Mouse (Mus musculus): ENCODE data around the gene Id1.

Id1 gene

GRCm38 (mm10) chr2:152741153-152742041 is 5.3 kb downstream of the Id1 start:
- DNase-seq (ENCODE audit: inconsistent age in 2 of 2, low spot score in 1 of 2), result peak; percentile 81 to 94

GRCm38 (mm10) chr2:152742435-152742834 is 6.4 kb downstream of the Id1 start:
- DNase-seq (ENCODE audit: inconsistent age in 2 of 2, low spot score in 1 of 2), result peak; percentile 81 to 94

DNA sequence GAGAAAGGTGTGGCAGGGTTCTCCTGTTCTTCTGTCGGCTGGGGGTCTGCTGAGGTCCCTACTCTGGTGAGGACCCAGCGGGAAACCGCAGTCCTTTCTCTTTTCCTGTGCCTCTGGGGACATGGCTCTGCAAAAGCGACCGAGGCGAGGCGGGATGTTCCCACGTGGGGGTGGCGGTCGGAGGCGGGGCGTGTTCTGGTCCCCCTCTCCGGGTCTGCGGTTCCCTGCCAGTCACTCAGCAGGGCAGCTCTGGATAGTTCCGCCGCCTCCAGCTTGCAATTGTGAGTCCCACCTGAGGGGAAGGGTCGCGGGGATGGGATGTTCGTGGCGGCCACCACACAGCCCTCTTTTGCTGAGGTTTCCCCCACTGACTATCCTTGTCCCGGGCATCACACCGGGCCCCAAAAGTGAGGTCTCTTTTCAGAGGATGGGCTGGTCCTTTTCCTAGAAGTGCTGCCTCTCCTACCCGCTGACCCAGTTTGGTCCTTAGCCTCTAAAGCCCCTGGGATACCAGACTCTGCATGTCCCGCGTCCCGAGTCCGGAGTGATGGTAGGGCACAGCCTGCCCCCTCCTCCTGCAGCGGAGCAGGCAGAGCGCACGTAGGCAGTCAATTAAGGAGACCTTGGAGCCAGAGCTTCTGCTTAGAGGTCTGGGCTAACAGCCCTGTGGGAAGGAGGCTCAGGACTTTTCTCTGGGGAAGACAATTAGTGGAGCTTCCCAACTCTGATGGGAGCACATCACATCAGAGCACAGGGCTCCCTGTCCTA is 18.1 kb downstream of the Id1 start, which contains the start of gene Cox4i2:
Gene Cox4i2, plus strand, starts transcription at position 230 of the 768 bp plus-strand sequence.
- no peak for DNase-seq (ENCODE audit: inconsistent age in 2 of 2, low spot score in 1 of 2)

DNA sequence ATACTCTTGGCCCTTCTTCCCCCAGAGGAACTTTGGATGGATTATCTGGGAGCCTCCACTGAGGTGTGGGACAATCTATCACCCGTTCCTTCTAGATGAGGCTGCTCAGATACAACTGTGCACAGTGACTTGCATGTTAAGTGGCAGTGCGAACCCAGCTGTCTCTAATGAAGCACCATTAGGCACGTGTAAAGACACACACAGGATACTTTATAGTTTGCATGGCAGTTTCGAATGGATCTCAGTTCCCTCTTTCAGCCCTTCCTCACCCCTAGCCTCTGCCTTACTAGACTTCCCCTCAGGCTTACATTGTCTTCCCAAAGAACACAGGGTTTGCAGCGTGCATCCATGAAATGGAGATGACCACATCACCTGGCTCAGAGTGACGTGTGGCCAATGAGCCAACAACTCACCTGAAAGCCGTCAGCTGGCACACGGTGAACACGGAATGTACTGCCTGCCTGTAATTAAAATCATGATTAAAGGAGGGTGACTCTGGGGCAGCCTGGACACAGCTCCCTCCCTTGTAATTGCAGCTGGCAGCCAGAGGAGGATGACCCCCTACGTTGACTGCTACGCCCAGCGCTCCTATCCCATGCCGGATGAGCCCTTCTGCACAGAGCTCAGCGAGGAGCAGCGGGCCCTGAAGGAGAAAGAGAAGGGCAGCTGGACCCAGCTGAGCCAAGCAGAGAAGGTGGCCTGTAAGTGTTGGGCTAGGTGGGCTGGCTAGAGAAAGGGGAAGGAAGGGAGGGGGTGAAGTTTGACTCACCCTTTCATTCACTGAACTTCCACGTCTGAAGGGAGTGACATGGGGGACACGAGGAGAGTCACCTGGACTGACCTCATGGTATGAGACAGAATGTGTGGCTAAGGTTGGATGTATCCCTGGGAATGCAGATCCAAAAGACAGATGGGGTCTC is 20.7 kb downstream of the Id1 start:
- no peak for DNase-seq (ENCODE audit: inconsistent age in 2 of 2, low spot score in 1 of 2)

GRCm38 (mm10) chr2:152757478-152757877 is 21.4 kb downstream of the Id1 start:
- DNase-seq (ENCODE audit: inconsistent age in 2 of 2, low spot score in 1 of 2), result no peak

- peak in 1 of 2 experiments; percentile 17 for DNase-seq (ENCODE audit: inconsistent age in 2 of 2, low spot score in 1 of 2)
Observed at GRCm38 (mm10) chr2:152758351-152758750, 22.3 kb downstream of the Id1 start.

DNA sequence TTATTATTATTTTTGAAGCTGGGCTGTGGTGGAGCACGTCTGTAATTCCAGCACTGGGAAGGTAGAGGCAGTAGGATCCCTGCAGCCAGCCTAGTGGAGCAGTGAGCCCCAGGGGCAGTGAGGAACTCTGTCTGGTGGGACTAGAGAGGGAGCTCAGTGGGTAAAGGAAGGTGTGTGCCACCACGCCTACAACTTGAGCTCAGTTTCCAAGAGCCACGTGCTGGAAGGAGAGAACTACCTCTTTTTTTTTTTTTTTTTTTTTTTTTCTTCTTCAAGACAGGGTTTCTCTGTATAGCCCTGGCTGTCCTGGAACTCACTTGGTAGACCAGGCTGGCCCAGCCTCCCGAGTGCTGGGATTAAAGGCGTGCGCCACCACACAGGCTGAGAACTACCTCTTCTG is 27.3 kb downstream of the Id1 start:
- DNase-seq (ENCODE audit: inconsistent age in 2 of 2, low spot score in 1 of 2), result no peak

GRCm38 (mm10) chr2:152764172-152765044 is 28.4 kb downstream of the Id1 start:
- DNase-seq (ENCODE audit: inconsistent age in 2 of 2, low spot score in 1 of 2), result peak in 1 of 2 experiments; percentile 26

- DNase-seq (ENCODE audit: inconsistent age in 2 of 2, low spot score in 1 of 2), result no peak
Observed at GRCm38 (mm10) chr2:152765045-152765674, 29.1 kb downstream of the Id1 start.

- DNase-seq (ENCODE audit: inconsistent age in 2 of 2, low spot score in 1 of 2), result peak; percentile 87 to 96
Observed at GRCm38 (mm10) chr2:152766387-152767123, 30.5 kb downstream of the Id1 start.

DNA sequence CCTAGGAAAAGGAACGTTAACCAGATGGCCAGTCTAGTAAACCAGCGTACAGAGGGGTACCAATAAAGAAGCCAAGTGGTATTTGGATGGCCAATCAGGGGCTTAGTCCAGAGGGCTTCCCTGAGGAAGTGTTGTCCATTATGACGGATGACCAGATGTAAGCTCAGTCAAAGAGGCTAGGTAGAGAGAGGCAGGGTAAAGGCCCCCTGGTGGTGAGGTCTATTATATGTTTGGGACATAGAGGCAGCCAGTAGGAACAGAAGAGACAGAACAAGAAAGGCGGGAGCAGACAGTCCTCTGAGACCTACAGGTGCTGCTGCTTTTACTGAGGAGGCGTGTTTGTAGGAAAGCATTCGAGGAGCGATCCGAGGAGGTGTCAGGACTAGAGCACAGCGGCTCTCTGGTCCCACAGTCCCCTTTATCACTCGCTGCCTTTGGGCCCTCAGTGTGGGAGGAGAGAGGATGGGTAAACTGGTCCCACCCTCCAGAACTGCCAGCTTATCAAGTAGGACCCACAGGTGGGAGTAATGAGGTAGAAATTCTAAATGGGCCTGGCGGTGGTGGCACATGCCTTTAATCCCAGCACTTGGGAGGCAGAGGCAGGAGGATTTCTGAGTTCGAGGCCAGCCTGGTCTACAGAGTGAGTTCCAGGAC is 31.7 kb downstream of the Id1 start:
- peak; percentile 68 to 91 for DNase-seq (ENCODE audit: inconsistent age in 2 of 2, low spot score in 1 of 2)

DNA sequence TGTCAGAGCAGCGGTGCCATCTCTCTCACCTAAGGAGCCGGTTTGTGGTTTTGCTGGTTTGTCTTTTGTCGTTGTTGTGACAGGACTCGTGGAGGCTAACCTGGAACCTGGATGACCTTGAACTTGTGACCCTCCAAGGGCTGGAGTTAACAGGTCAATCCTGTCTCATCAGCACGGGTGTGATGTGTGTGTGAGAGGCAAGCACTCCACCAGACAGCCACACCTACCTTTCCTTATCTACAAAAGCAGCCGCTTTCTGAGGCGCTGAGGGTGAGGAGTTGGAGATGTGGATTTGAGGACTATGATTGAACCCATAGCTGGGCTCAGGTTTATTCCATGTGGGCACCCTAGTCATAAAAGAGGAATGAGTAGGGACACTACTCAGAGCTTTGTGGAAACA is 33.6 kb downstream of the Id1 start:
- DNase-seq (ENCODE audit: inconsistent age in 2 of 2, low spot score in 1 of 2), result no peak

- peak in 1 of 2 experiments; percentile 49 for DNase-seq (ENCODE audit: inconsistent age in 2 of 2, low spot score in 1 of 2)
Observed at GRCm38 (mm10) chr2:152771571-152771970, 35.5 kb downstream of the Id1 start.

- peak in 1 of 2 experiments; percentile 17 for DNase-seq (ENCODE audit: inconsistent age in 2 of 2, low spot score in 1 of 2)
Observed at GRCm38 (mm10) chr2:152772231-152772630, 36.2 kb downstream of the Id1 start.

DNA sequence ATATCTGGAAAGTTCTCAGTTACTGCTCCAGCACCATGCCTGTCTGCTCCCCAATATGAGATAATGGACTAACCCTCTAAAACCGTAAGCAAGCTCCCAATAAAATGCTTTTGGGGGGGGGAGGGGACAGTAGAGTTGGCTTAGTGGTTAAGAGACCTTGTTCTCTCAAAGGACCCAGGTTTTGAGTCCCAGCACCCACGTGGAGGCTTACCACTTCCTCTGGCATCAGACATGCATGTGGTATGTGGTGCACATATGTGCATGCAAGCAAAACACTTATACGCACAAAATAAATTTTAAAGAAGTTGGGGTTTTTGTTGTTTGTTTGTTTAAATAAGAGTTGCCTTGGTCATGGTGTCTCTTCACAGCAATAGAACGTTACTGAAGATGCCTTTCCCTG is 39.3 kb downstream of the Id1 start:
- no peak for DNase-seq (ENCODE audit: inconsistent age in 2 of 2, low spot score in 1 of 2)

- DNase-seq (ENCODE audit: inconsistent age in 2 of 2, low spot score in 1 of 2), result no peak
Observed at GRCm38 (mm10) chr2:152776019-152776418, 40.0 kb downstream of the Id1 start.

GRCm38 (mm10) chr2:152776435-152776834 is 40.4 kb downstream of the Id1 start:
- no peak for DNase-seq (ENCODE audit: inconsistent age in 2 of 2, low spot score in 1 of 2)

- DNase-seq (ENCODE audit: inconsistent age in 2 of 2, low spot score in 1 of 2), result no peak
Observed at GRCm38 (mm10) chr2:152777081-152777480, 41.0 kb downstream of the Id1 start.

Measured in adrenal gland, adult (tissue).